8 mouse cellular contexts compared by ENCODE assay signal in the genomic region with DNA sequence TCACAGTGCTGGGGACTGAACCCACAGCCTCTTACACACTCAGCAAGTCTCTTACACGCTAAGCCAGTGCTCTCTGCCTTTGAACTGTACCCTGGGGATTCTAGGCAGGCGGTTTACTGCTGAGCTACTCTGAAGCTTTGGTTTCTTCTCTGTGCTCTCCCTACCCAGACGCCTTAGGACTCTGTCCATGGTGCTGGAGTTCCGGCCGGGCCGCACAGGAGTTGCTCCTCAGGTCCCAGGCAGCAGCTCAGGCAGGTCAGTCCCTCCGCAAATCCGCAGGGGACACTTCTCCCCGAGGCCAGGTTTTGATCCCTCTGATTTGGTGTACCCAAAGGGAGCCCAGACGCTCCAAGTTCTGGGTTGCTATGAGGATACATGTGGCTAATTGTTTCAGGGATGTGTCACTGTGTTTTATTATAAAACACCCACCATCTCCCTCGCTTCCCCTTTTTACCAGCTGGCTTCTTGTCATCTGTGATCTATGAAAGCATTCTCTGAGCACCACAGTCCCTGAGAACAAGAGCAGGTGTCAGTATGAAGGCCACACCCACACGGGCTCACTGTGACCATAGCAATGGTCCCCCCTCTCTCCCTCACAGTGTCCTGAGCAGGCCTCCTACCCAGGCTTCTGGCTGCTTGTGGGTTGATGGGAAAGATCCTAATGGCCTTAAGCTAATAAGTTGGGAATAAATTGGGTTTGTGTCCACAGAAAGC. TPM values are rescaled to one million over a fixed set of nuclear protein-coding genes. Genes with fewer than 3 reads are reported as not detected.
A peak's percentile ranks its signal among the peaks of the same experiment; 100 is the strongest.
DNase-seq lines count a peak whose midpoint lies in the region; ATAC-seq and TF ChIP-seq lines count a peak whose summit lies in the region.

No protein-coding gene starts in this region.

- no peak overlapping the region for H3K27ac ChIP-seq in gastrocnemius, adult 2 months
- H3K27ac ChIP-seq in thymus, adult 2 months (ENCODE audit: control insufficient read depth, insufficient read depth, low read length), result no peak overlapping the region
- no peak overlapping the region for H3K27ac ChIP-seq in embryonic facial prominence, embryonic 10.5 days (replicated peaks)
- H3K27ac ChIP-seq in limb, embryonic 11.5 days (replicated peaks; ENCODE audit: low read depth, low read length), result no peak overlapping the region

- H3K9me3 ChIP-seq in embryonic facial prominence, embryonic 10.5 days, result no peaks in the 10 kb centered on the region
- H3K9me3 ChIP-seq in limb, embryonic 11.5 days (ENCODE audit: control insufficient read depth, low read length), result no peaks in the 10 kb centered on the region

- ATAC-seq in limb, embryonic 11.5 days (ENCODE audit: insufficient number of reproducible peaks, low FRiP score, low TSS enrichment, low read depth), result no peak
- ATAC-seq in erythroblast, adult 5-6 weeks (replicated peaks; ENCODE audit: low FRiP score, poor library complexity, severe bottlenecking), result no peak

- no peak for TF ChIP-seq POLR2A in thymus, adult 2 months (IDR thresholded peaks at IDR 0.05; ENCODE audit: control insufficient read depth, extremely low read depth, insufficient read depth, low read length, poor library complexity)

- no peak overlapping the region for H3K4me3 ChIP-seq in gastrocnemius, adult 2 months
- H3K4me3 ChIP-seq in thymus, adult 2 months (ENCODE audit: control insufficient read depth, insufficient read depth, low read length), result no peak overlapping the region
- H3K4me3 ChIP-seq in embryonic facial prominence, embryonic 10.5 days, result no peak overlapping the region
- H3K4me3 ChIP-seq in limb, embryonic 11.5 days (ENCODE audit: low read depth, low read length), result no peak overlapping the region

- no peaks in the 10 kb centered on the region for H3K4me1 ChIP-seq in thymus, adult 2 months (replicated peaks; ENCODE audit: control insufficient read depth, insufficient read depth, low read length)
- no peaks in the 10 kb centered on the region for H3K4me1 ChIP-seq in embryonic facial prominence, embryonic 10.5 days
- H3K4me1 ChIP-seq in limb, embryonic 11.5 days (ENCODE audit: control insufficient read depth, insufficient read depth, low read length), result no peaks in the 10 kb centered on the region

- no peaks in the 10 kb centered on the region for H3K27me3 ChIP-seq in thymus, adult 2 months (ENCODE audit: control insufficient read depth, insufficient read depth, low read length)
- H3K27me3 ChIP-seq in embryonic facial prominence, embryonic 10.5 days (replicated peaks; ENCODE audit: low read depth, poor library complexity, severe bottlenecking), result 0 out of 2 replicates have a peak, but pooled peaks cover 7% of the 10 kb centered on the region
- no peaks in the 10 kb centered on the region for H3K27me3 ChIP-seq in limb, embryonic 11.5 days (ENCODE audit: control insufficient read depth, insufficient read depth, low read length)

- no peaks in the 10 kb centered on the region for H3K36me3 ChIP-seq in thymus, adult 2 months (ENCODE audit: control insufficient read depth, insufficient read depth, low read length)
- no peaks in the 10 kb centered on the region for H3K36me3 ChIP-seq in embryonic facial prominence, embryonic 10.5 days (replicated peaks)
- no peaks in the 10 kb centered on the region for H3K36me3 ChIP-seq in limb, embryonic 11.5 days (ENCODE audit: control insufficient read depth, insufficient read depth, low read length)

- H3K4me2 ChIP-seq in limb, embryonic 11.5 days (ENCODE audit: low read depth, severe bottlenecking), result no peak overlapping the region

- intact Hi-C loops in gastrocnemius, adult 2 months (cut with DNase I), result no loop called here
- intact Hi-C loops in gastrocnemius, postnatal 36 days (cut with DNase I), result no loop called here

- no peak overlapping the region for H3K9ac ChIP-seq in limb, embryonic 11.5 days (ENCODE audit: low read length)

- DNase-seq in gastrocnemius, adult 2 months, result peak; percentile 49
- no peak for DNase-seq in gastrocnemius, postnatal 36 days
- DNase-seq in thymus, adult 2 months, result peak; percentile 26
- DNase-seq in thymus, adult 18-20 months, result no peak
- DNase-seq in embryonic facial prominence, embryonic 10.5 days (ENCODE audit: low spot score), result peak; percentile 83
- DNase-seq in limb, embryonic 11.5 days (ENCODE audit: low spot score), result peak; percentile 89
- DNase-seq in thymus, postnatal 14 days, result peak; percentile 34

- no peak for TF ChIP-seq CTCF in gastrocnemius, adult 2 months (IDR thresholded peaks at IDR 0.05)
- TF ChIP-seq CTCF in thymus, adult 2 months (IDR thresholded peaks at IDR 0.05; ENCODE audit: borderline replicate concordance, control insufficient read depth, extremely low read depth, insufficient read depth, low read length, poor library complexity), result no peak

- 4% methylated on average over 12 of the region's 12 CpGs for WGBS in thymus, adult 2 months
- 11% methylated on average over 12 of the region's 12 CpGs for WGBS in embryonic facial prominence, embryonic 10.5 days
- WGBS in limb, embryonic 11.5 days, result 14% methylated on average over 12 of the region's 12 CpGs

RNA-seq across cellular contexts. Expression of a gene that starts 2.5 kb away (rescaled TPM):
- not detected for total RNA-seq in gastrocnemius, adult 2 months (2021)
- total RNA-seq in gastrocnemius, postnatal 36 days (2021), result under 1 TPM; 0.27 to 0.54 TPM
- 1.2 and 1.5 TPM in 2 replicates for polyA plus RNA-seq in thymus, adult 2 months (2012; rRNA removed)
- 18.1 and 19.6 TPM in 2 replicates for polyA plus RNA-seq in embryonic facial prominence, embryonic 10.5 days (2016; fragmentation: Nextera tagmentation; extraction: Ambion mirVana)
- polyA plus RNA-seq in limb, embryonic 11.5 days (2014; fragmentation: Nextera tagmentation; extraction: Ambion mirVana), result 12.9 and 13.0 TPM in 2 replicates
- total RNA-seq in erythroblast, adult 5-6 weeks (2015; ENCODE audit: low replicate concordance), result not detected in 2 replicates
- not detected in 2 replicates for total RNA-seq in erythroblast, adult 5-6 weeks (2017; ENCODE audit: low replicate concordance)

Comparison
In these comparisons a context has a peak if more than half of its experiments do, and no peak if none do; other contexts are left out.
1. DNase-seq: peak in gastrocnemius, adult 2 months (single experiment), thymus, adult 2 months (single experiment), embryonic facial prominence, embryonic 10.5 days (single experiment), limb, embryonic 11.5 days (single experiment) and thymus, postnatal 14 days (single experiment); none in gastrocnemius, postnatal 36 days (0 of 2) and thymus, adult 18-20 months (0 of 2).